Mouse (Mus musculus) heart, embryonic 16.5 days (tissue): ENCODE measurements around the gene Rara. TPM values are rescaled to one million over a fixed set of nuclear protein-coding genes. Genes with fewer than 3 reads are reported as not detected.

Experiments used
- ATAC-seq: fragments of 200-750 bp; cut with Nextera tagmentation; replicated peaks from 2 replicates; pipeline ENCODE4 v1.8.0; 2017; ENCODE audit warnings: moderate number of reproducible peaks; ENCODE audit not compliant: insufficient read depth, low FRiP score; ENCODE audit errors: extremely low read depth
- H3K27ac ChIP-seq: fragments of 300-500 bp; sonication (generic); 2 replicates; pipeline ENCODE4 v1.5.1; 2014; ENCODE audit warnings: mild to moderate bottlenecking, low read length, control low read depth, moderate library complexity
- H3K27me3 ChIP-seq: fragments of 300-500 bp; sonication (generic); 2 replicates; pipeline ENCODE4 v1.6.1; 2014; ENCODE audit warnings: low read length, mixed read lengths; ENCODE audit not compliant: control insufficient read depth, insufficient read depth
- H3K36me3 ChIP-seq: fragments of 300-500 bp; sonication (generic); 2 replicates; pipeline ENCODE4 v1.6.1; 2014; ENCODE audit not compliant: control insufficient read depth, insufficient read depth
- H3K4me1 ChIP-seq: fragments of 300-500 bp; sonication (generic); 2 replicates; pipeline ENCODE4 v1.6.1; 2014; ENCODE audit warnings: low read length, mixed read lengths; ENCODE audit not compliant: control insufficient read depth, insufficient read depth
- H3K4me2 ChIP-seq: fragments of 300-500 bp; sonication (generic); 2 replicates; pipeline ENCODE4 v1.6.1; 2014; ENCODE audit warnings: low read depth, mild to moderate bottlenecking, control low read depth, low read length
- H3K4me3 ChIP-seq: fragments of 300-500 bp; sonication (generic); 2 replicates; pipeline ENCODE4 v1.5.1; 2014; ENCODE audit warnings: mild to moderate bottlenecking, control low read depth, low read length
- H3K9ac ChIP-seq: fragments of 300-500 bp; sonication (generic); 2 replicates; pipeline ENCODE4 v1.6.1; 2014; ENCODE audit warnings: low read length, control low read depth
- H3K9me3 ChIP-seq: fragments of 300-500 bp; sonication (generic); replicated peaks from 2 replicates; pipeline ENCODE4 v1.6.1; 2016; ENCODE audit warnings: low read length; ENCODE audit not compliant: control insufficient read depth
- WGBS: fragments of 180-500 bp; shearing (Covaris S2); extraction: QIAGEN DNeasy Blood & Tissue Kit; methylation state at CpG from one replicate; pipeline ENCODE4 v1.1.7; 2014; 5-methylcytosine and 5-hydroxymethylcytosine counted together
- polyA plus RNA-seq: library from polyadenylated mRNA; unstranded; fragments of >200 nt; fragmentation: Nextera tagmentation; extraction: Ambion mirVana; gene quantifications from 2 replicates; pipeline ENCODE4 v1.2.1, GENCODE M21; 2015

Rara gene
- polyA plus RNA-seq, 1 experiment from 2014 or later: 28.6 TPM

DNA sequence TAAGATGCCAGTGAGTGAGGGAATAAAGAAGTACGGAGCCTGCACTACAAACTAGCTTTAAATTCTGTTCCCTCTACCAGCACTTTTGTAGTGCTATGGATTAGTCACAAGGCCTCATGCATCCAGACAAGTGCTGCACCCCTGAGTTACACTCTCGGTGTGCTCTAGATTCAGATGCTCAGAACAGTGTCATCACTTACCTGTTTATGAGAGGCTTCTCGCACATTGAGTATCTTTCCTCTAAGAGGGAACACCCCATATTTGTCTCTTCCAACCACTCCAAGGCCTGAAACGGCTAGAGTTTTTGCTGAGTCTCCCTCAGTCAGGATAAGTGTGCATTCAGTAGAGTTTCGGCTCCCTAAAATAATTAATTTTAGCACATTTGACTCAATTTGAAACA, 83.1 kb downstream of the Rara start:
- 93% methylated on average over 5 of the region's 5 CpGs for WGBS
- Histone ChIP-seq H3K9me3 (no peaks in the 10 kb centered on the region), H3K4me2 (no peak overlapping the region), H3K4me3 (no peak overlapping the region), H3K27ac (no peak overlapping the region), H3K36me3 (peaks cover 50% of the 10 kb centered on the region), H3K9ac (no peak overlapping the region), H3K4me1 (no peaks in the 10 kb centered on the region), H3K27me3 (no peaks in the 10 kb centered on the region)
- ATAC-seq: no peak

DNA sequence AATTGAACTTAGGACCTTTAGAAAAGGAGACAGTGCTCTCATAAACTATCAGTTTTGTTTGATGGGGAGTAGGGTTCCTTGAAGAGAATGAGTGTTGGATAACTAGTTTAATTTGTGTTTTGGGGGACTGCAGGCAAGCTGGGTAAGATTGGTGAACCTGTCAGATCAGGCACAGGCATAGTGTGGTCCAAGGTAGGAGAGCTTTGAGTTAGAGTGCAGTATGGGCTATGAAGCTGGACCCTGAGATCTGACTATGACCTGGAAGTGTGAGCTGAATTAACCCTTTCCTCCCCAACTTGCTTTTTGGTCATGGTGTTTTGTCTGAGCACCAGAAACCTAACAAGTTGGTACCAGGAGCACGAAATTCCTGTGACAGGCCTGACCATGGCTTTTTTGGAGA, 86.2 kb downstream of the Rara start:
- no peaks in the 10 kb centered on the region for H3K27me3 ChIP-seq
- peaks cover 63% of the 10 kb centered on the region for H3K36me3 ChIP-seq
- H3K9me3 ChIP-seq: no peaks in the 10 kb centered on the region
- no peaks in the 10 kb centered on the region for H3K4me1 ChIP-seq
- no peak overlapping the region for H3K4me3 ChIP-seq
- no peak overlapping the region for H3K27ac ChIP-seq
- H3K9ac ChIP-seq: no peak overlapping the region
- ATAC-seq: no peak
- no peak overlapping the region for H3K4me2 ChIP-seq
- WGBS: 94% methylated on average over 1 of the region's 1 CpGs

DNA sequence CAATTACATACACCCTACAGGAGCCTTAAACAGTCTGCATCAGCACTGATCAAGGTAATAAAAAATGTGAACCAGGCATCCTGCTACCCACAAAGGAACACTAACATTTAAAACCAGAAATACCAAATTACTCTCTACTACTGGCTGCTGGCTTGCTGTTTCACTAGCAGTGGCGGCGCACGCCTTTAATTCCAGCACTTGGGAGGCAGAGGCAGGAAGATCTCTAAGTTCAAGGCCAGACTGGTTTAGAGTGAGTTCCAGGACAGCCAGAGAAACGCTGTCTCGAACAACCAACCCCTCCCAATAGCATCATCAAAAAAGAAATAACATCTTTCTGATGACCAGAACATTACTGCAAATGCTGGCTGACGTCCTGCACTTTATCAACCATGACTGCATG, 92.2 kb downstream of the Rara start:
- 93% methylated on average over 6 of the region's 6 CpGs for WGBS
- ATAC-seq: no peak
- H3K4me3 ChIP-seq: no peak overlapping the region
- peaks cover 40% of the 10 kb centered on the region for H3K36me3 ChIP-seq
- H3K27ac ChIP-seq: no peak overlapping the region
- H3K9ac ChIP-seq: no peak overlapping the region
- no peak overlapping the region for H3K4me2 ChIP-seq
- no peaks in the 10 kb centered on the region for H3K9me3 ChIP-seq
- peaks cover 17% of the 10 kb centered on the region for H3K4me1 ChIP-seq
- H3K27me3 ChIP-seq: no peaks in the 10 kb centered on the region

DNA sequence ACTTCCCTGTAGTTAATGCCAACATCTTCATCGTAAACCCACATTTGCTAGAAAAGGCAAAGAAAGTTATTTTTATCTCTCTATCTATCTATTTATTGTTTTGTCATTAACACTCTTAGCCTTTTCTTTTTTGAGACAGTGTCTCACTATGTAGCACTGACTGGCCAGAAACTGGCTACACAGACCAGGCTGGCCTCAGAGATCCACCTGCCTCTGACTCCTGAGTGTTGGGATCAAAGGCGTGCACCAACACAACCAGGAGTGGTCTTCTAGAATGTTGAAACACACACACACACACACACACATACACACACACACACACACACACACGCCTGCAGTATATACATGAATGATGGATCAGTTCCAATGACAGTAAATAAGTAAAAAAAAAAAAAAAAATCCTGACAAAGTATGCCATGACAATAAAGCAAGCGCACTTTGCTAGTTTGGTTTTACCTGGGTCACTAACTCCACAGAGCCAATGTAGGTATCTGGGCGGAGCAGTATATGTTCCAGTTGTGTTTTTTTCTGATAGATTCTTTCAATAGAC, 94.8 kb downstream of the Rara start:
- H3K27me3 ChIP-seq: no peaks in the 10 kb centered on the region
- peak overlapping the region; percentile 67 for H3K4me2 ChIP-seq
- WGBS: 71% methylated on average over 5 of the region's 5 CpGs
- peaks cover 17% of the 10 kb centered on the region for H3K4me1 ChIP-seq
- H3K9ac ChIP-seq: peak overlapping the region; percentile 87; the same call in 1 of the 2 replicates
- no peak for ATAC-seq
- H3K9me3 ChIP-seq: no peaks in the 10 kb centered on the region
- H3K27ac ChIP-seq: no peak overlapping the region
- peak overlapping the region; percentile 89 for H3K4me3 ChIP-seq
- peaks cover 23% of the 10 kb centered on the region for H3K36me3 ChIP-seq

DNA sequence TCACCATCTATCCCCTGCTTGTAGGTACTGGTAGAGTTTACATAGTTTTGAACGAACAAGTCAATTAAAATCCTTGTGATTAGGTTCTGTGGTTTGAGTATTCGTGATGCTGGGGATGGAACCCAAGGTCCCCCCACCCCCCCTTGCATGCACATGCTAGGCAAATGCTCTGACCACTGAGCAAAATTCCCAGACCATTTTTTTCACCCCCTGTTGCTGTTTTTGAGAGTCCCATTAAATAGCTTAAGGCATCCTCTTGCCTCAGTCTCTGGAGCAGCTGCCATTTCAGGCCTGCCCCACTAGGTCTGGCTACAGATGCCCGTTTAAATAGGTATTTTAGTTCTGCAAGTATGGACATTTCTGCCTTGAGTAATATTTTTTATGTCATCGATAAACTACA, 95.5 kb downstream of the Rara start:
- H3K4me2 ChIP-seq: peak overlapping the region; percentile 67
- 8% methylated on average over 4 of the region's 4 CpGs for WGBS
- no peak overlapping the region for H3K27ac ChIP-seq

DNA sequence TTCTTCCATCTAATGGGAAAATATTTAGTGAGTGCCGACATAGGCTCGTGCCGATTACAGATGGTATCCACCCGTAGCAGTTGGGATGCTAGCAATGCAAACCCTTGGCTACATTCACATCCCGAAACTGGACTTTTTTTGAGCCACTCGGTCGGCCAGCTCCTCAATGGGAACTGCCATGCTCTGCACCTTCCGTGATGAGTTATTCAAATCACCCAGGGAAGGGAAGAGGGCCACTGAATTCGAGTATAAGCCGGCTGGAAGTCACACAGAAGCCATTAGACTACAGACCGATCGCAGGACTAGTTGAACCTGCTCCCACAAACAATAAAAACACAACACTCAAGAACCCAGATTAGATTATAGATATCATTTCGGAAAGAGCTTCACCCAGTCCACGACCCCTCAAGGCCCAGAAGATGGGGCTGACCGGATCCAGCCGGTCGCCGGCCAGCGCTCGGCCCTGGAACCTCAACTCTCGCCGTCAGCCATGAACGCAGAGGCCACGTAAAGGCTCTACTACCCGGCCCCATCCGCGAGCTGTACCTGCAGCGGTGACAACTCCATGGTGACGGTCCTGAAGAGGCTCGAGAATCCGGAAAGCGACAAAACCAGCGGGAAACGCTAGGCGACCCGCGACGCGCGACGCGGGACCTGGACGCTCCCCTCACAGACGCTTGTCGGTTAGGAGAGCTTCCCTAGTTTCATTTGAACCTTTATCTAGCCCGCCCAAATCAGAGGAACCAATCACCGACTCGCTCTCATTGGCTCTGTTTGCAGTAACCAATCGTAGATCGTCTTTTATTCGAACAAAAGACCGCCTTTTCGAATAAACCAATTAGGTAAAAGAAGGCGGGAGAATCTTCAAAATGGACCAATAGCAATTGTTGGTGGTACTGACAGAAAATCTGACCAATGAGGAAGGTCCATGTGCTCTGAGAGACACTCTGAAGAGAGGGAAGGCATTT, 96.2 kb downstream of the Rara start, which contains the start of gene Top2a:
Gene Top2a (minus strand): TSS at position 690 of the 968 bp plus-strand sequence.
- Histone ChIP-seq H3K9me3 (no peaks in the 10 kb centered on the region), H3K36me3 (peaks cover 16% of the 10 kb centered on the region), H3K27me3 (no peaks in the 10 kb centered on the region), H3K4me3 (peak within 1 kb of the TSS; percentile 89), H3K27ac (peak within 1 kb of the TSS; percentile 63), H3K9ac (peak within 1 kb of the TSS; percentile 87), H3K4me1 (peaks cover 17% of the 10 kb centered on the region), H3K4me2 (peak within 1 kb of the TSS; percentile 73)
- WGBS: under 1% methylated on average over 54 of the region's 54 CpGs
- ATAC-seq: peak; percentile 95

More for the DNA sequence above, 95.5 kb downstream of the Rara start:
- Histone ChIP-seq H3K9ac (peak overlapping the region; percentile 87), H3K9me3 (no peaks in the 10 kb centered on the region), H3K4me3 (peak overlapping the region; percentile 89), H3K36me3 (peaks cover 19% of the 10 kb centered on the region), H3K4me1 (peaks cover 17% of the 10 kb centered on the region), H3K27me3 (no peaks in the 10 kb centered on the region)
- ATAC-seq: no peak

Other genes starting within 250 kb of the Rara start
- gene Psmd3, start 245.3 kb upstream of the Rara start, polyA plus RNA-seq: 166 and 169 TPM in 2 replicates
- gene Csf3, start 226.6 kb upstream of the Rara start, polyA plus RNA-seq: not detected in 2 replicates
- gene Med24, start 198.4 kb upstream of the Rara start, polyA plus RNA-seq: 36.8 and 40.3 TPM in 2 replicates
- gene Thra, start 187.2 kb upstream of the Rara start, polyA plus RNA-seq: 37.5 and 40.2 TPM in 2 replicates
- gene Nr1d1, start 152.5 kb upstream of the Rara start, polyA plus RNA-seq: 7.0 and 8.2 TPM in 2 replicates
- gene Msl1, start 132.3 kb upstream of the Rara start, polyA plus RNA-seq: 15.2 and 15.5 TPM in 2 replicates
- gene Casc3, start 122.9 kb upstream of the Rara start, polyA plus RNA-seq: 23.4 and 24.0 TPM in 2 replicates
- gene Rapgefl1, start 91.0 kb upstream of the Rara start, polyA plus RNA-seq: 1.0 and 1.1 TPM in 2 replicates
- gene Wipf2, start 64.2 kb upstream of the Rara start, polyA plus RNA-seq: 3.1 and 3.4 TPM in 2 replicates
- gene Cdc6, start 20.0 kb upstream of the Rara start, polyA plus RNA-seq: 18.6 and 23.0 TPM in 2 replicates
- gene Gjd3, start 55.2 kb downstream of the Rara start, polyA plus RNA-seq: 4.1 and 4.5 TPM in 2 replicates
- 162 and 179 TPM in 2 replicates for gene Top2a, start 96.4 kb downstream of the Rara start, polyA plus RNA-seq
- 377 and 385 TPM in 2 replicates for gene Igfbp4, start 113.4 kb downstream of the Rara start, polyA plus RNA-seq
- gene Tns4, start 161.5 kb downstream of the Rara start, polyA plus RNA-seq: 0.06 and 0.71 TPM in 2 replicates
- 0.69 and 1.5 TPM in 2 replicates for gene Ccr7, start 227.3 kb downstream of the Rara start, polyA plus RNA-seq